Mouse (Mus musculus) cerebellum, adult 2 months (tissue): Measurements from ENCODE around the gene Coq2.

Experiments
- CTCF ChIP-seq: fragments of 200-500 bp; IDR thresholded peaks from 2 replicates; pipeline ENCODE4 v1.5.1; 2011; ENCODE audit warnings: low read depth, mild to moderate bottlenecking, control low read depth, low read length, moderate library complexity, borderline replicate concordance; ENCODE audit not compliant: insufficient read depth
- POLR2A ChIP-seq: fragments of 200-500 bp; IDR thresholded peaks from 2 replicates; pipeline ENCODE4 v1.6.1; 2011; ENCODE audit warnings: low read length, control low read depth, borderline replicate concordance; ENCODE audit not compliant: insufficient read depth

DNA sequence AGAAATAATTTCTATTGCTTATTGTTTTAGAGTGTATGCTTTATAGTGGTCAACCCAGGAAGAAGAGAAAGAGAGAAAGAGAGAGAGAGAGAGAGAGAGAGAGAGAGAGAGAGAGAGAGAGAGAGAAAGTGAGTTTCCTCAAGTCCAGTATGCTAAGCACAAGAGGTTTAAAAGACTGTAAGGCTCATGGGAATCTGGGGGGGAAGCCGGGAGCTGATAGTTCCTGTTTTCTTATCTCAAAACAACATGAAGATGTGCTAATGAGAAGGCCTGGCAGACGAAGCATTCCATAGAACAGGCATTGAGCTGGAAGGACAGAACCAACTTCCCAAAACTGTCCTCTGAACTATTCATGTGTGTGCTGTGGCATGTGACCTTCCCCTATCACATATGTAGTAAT, 22.9 kb upstream of the Coq2 start:
- TF ChIP-seq POLR2A, result no peak
- TF ChIP-seq CTCF, result no peak
